Mouse (Mus musculus) limb, embryonic 13.5 days (tissue): ENCODE measurements around the gene Gm11639. TPM values are rescaled to one million over a fixed set of nuclear protein-coding genes. Genes with fewer than 3 reads are reported as not detected.

Experiments
- ATAC-seq: fragments of 200-750 bp; cut with Nextera tagmentation; 2 replicates; pipeline ENCODE4 v1.8.0; 2017; ENCODE audit warnings: low read depth, moderate number of reproducible peaks, moderate TSS enrichment; ENCODE audit not compliant: low FRiP score
- H3K27ac ChIP-seq: fragments of 300-500 bp; sonication (generic); 2 replicates; pipeline ENCODE4 v1.5.1; 2015; ENCODE audit warnings: inconsistent platforms, mild to moderate bottlenecking, moderate library complexity
- H3K27me3 ChIP-seq: fragments of 300-500 bp; sonication (generic); 2 replicates; pipeline ENCODE4 v1.6.1; 2015; ENCODE audit warnings: mild to moderate bottlenecking, inconsistent platforms
- H3K36me3 ChIP-seq: fragments of 300-500 bp; sonication (generic); 2 replicates; pipeline ENCODE4 v1.6.1; 2015; ENCODE audit warnings: inconsistent platforms, mild to moderate bottlenecking, moderate library complexity
- H3K4me1 ChIP-seq: fragments of 300-500 bp; sonication (generic); 2 replicates; pipeline ENCODE4 v1.6.1; 2015; ENCODE audit warnings: inconsistent platforms
- H3K4me2 ChIP-seq: fragments of 300-500 bp; sonication (generic); replicated peaks from 2 replicates; pipeline ENCODE4 v1.6.1; 2015; ENCODE audit warnings: inconsistent platforms, mild to moderate bottlenecking, moderate library complexity
- H3K4me3 ChIP-seq: fragments of 300-500 bp; sonication (generic); 2 replicates; pipeline ENCODE4 v1.5.1; 2015; ENCODE audit warnings: moderate library complexity, mild to moderate bottlenecking, inconsistent platforms
- H3K9ac ChIP-seq: fragments of 300-500 bp; sonication (generic); 2 replicates; pipeline ENCODE4 v1.6.1; 2015; ENCODE audit warnings: mild to moderate bottlenecking, inconsistent platforms
- H3K9me3 ChIP-seq: fragments of 300-500 bp; sonication (generic); 2 replicates; pipeline ENCODE4 v1.6.1; 2016; ENCODE audit warnings: inconsistent platforms
- WGBS: fragments of 180-500 bp; shearing (Covaris S2); methylation state at CpG from one replicate; pipeline ENCODE4 v1.1.7; 2015; 5-methylcytosine and 5-hydroxymethylcytosine counted together
- polyA plus RNA-seq: library from polyadenylated mRNA; unstranded; fragments of >200 nt; fragmentation: Nextera tagmentation; extraction: Ambion mirVana; gene quantifications from 2 replicates; pipeline ENCODE4 v1.2.1, GENCODE M21; 2015

The Gm11639 gene
- polyA plus RNA-seq, 1 experiment from 2014 or later, result not detected

DNA sequence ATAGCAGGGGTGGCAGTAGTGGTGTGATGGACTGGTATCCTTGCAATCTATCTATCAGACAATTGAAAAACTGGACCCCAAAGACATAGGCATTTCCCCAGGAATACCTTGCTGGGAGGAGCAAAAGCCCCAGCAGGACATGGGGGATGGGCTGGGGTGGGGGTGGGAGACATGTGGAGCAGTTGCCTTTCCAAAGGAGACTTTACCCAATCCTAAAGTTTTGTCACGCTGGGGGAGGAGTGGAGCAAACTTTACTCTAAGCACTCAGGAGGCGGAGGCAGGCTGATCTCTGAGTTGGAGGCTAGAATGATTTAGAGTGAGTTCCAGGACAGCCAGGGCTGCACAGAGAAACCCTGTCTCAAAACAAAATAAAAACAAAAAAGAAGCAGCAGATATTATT, 475.9 kb downstream of the Gm11639 start:
- WGBS, result 90% methylated on average over 2 of the region's 2 CpGs

DNA sequence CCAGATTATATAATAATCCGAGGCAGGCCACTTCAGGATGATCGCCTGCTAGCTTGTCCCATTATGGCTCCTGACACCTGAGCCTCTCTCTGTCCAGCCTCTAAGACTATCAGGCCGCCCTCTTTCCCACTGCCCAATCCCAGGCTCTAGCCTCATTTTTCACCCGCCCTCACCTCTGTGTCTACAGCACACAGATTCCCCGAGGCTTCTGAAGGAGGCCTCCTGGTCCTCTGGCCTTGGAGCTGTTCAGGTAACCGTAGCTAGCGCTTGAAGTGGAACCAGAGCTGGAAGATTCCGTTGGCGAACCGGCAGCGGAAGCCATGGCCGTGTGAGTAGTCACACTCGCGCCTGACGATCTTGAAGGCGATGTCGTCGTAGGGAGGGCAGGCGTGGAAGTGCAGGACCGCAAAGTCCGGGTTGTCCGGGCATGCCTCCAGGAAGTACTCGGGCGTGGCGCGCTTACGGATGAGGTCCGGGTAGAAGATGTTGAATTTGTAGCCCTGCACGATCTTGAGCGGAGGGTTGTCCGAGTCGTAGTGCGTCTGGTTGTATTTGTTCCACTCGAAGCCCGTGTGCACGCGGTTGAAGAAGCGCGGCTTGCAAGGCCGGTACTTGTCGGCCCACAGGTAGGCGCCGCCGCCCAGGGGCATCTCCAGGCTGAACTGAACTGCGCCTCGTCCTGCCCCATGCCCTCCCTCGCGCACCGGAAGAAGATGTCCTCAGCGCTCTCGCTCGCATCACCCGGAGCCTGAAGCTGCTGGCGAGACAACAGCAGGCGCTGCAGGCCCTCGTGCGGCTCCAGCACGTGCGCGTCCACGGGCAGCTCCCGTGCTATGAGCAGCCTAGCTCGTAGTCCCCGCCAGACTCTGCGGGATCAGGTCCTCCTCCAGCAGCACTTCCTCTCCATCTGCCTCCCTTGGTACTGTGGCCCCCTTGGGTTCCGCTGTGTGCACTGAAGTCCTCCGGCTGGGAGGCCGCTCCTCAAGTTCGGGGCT, 479.3 kb downstream of the Gm11639 start:
- Histone ChIP-seq H3K27me3 (peaks cover 7% of the 10 kb centered on the region), H3K27ac (no peak overlapping the region), H3K9me3 (peaks cover 28% of the 10 kb centered on the region), H3K4me1 (no peaks in the 10 kb centered on the region), H3K9ac (no peak overlapping the region), H3K4me2 (no peak overlapping the region), H3K4me3 (no peak overlapping the region), H3K36me3 (0 out of 2 replicates have a peak, but pooled peaks cover 4% of the 10 kb centered on the region)
- WGBS, result 83% methylated on average over 69 of the region's 69 CpGs
- ATAC-seq, result no peak

More for the DNA sequence above, 475.9 kb downstream of the Gm11639 start:
- no peak overlapping the region for H3K27ac ChIP-seq
- H3K27me3 ChIP-seq, result peaks cover 16% of the 10 kb centered on the region
- H3K9ac ChIP-seq, result no peak overlapping the region
- H3K9me3 ChIP-seq, result peaks cover 30% of the 10 kb centered on the region
- H3K4me3 ChIP-seq, result no peak overlapping the region
- ATAC-seq, result no peak
- H3K36me3 ChIP-seq, result 0 out of 2 replicates have a peak, but pooled peaks cover 4% of the 10 kb centered on the region
- no peaks in the 10 kb centered on the region for H3K4me1 ChIP-seq
- no peak overlapping the region for H3K4me2 ChIP-seq

DNA sequence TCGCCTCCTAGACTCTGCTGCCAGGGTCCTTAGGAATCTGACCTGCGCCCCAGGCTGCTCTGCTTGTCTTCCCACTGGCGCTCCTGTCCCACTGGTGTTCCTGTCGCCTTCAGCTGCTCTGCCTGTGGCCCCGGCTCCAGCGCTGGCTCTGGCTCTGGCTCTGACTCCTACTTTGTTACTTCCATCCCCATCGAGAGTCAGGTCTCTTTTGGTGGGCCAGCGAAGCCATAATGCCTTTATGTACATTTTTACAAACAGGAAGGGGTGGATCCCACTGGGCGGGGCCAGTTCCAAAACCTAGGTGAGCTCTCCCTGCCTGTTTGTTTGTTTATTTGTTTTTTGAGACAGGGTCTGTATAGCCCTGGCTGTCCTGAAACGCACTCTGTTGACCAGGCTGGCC, 481.3 kb downstream of the Gm11639 start:
- Histone ChIP-seq H3K36me3 (0 out of 2 replicates have a peak, but pooled peaks cover 4% of the 10 kb centered on the region), H3K27me3 (peaks cover 7% of the 10 kb centered on the region), H3K4me3 (no peak overlapping the region), H3K9me3 (peaks cover 28% of the 10 kb centered on the region), H3K4me1 (no peaks in the 10 kb centered on the region), H3K9ac (no peak overlapping the region), H3K27ac (no peak overlapping the region), H3K4me2 (no peak overlapping the region)
- 94% methylated on average over 10 of the region's 10 CpGs for WGBS
- no peak for ATAC-seq

Other genes starting within 250 kb of the Gm11639 start
- gene Kansl1, start 216.8 kb upstream of the Gm11639 start, polyA plus RNA-seq, result 26.6 and 30.1 TPM in 2 replicates
- 49.1 and 49.3 TPM in 2 replicates for gene Cdc27, start 135.1 kb upstream of the Gm11639 start, polyA plus RNA-seq
- 124 and 131 TPM in 2 replicates for gene Myl4, start 135.0 kb upstream of the Gm11639 start, polyA plus RNA-seq
- gene Itgb3, start 77.7 kb upstream of the Gm11639 start, polyA plus RNA-seq, result 2.0 and 2.3 TPM in 2 replicates